Mouse (Mus musculus) MEL (cell line): ENCODE measurements around the gene Apol7a. TPM values are rescaled to one million over a fixed set of nuclear protein-coding genes. Genes with fewer than 3 reads are reported as not detected.

ENCODE experiments used
- DNase-seq: peaks from one replicate; pipeline ENCODE4 v3.0.0; 2011; ENCODE audit warnings: low read depth, low spot score
- H3K27ac ChIP-seq: 2 replicates; pipeline ENCODE4 v1.5.1; 2012; ENCODE audit warnings: low read depth, mild to moderate bottlenecking, control low read depth, low read length, moderate library complexity; ENCODE audit not compliant: control insufficient read depth
- H3K27me3 ChIP-seq, 2 experiments: fragments of 150-350 bp in 1 of 2; sonication (generic) in 1 of 2; 2 replicates each; pipeline ENCODE4 v1.6.1; 2012; ENCODE audit warnings: low read length in 2 of 2, mild to moderate bottlenecking in 2 of 2, improper control_type of control experiment in 1 of 2, moderate library complexity in 1 of 2; ENCODE audit not compliant: insufficient read depth in 2 of 2, control insufficient read depth in 1 of 2
- H3K36me3 ChIP-seq, 2 experiments: 2 replicates each; pipeline ENCODE4 v1.6.1; 2012 to 2014; ENCODE audit warnings: low read length in 2 of 2, improper control_type of control experiment in 1 of 2, inconsistent platforms in 1 of 2, mild to moderate bottlenecking in 1 of 2; ENCODE audit not compliant: insufficient read depth in 2 of 2, control insufficient read depth in 1 of 2
- H3K4me1 ChIP-seq, 2 experiments: fragments of 150-350 bp in 1 of 2; sonication (generic) in 1 of 2; 2 replicates each; pipeline ENCODE4 v1.6.1; 2012; ENCODE audit warnings: low read length in 2 of 2, improper control_type of control experiment in 1 of 2, mild to moderate bottlenecking in 1 of 2; ENCODE audit not compliant: insufficient read depth in 2 of 2, control insufficient read depth in 1 of 2
- H3K4me3 ChIP-seq, 2 experiments: fragments of 150-350 bp in 1 of 2; sonication (generic) in 1 of 2; 2 replicates each; pipeline ENCODE4 v1.5.1; 2012; ENCODE audit warnings: low read depth in 2 of 2, low read length in 2 of 2, mild to moderate bottlenecking in 2 of 2, moderate library complexity in 2 of 2, control low read depth in 1 of 2, improper control_type of control experiment in 1 of 2; ENCODE audit not compliant: control insufficient read depth in 1 of 2, insufficient read depth in 1 of 2
- H3K79me2 ChIP-seq: 2 replicates; pipeline ENCODE4 v1.6.1; 2012; ENCODE audit warnings: mild to moderate bottlenecking, low read length, moderate library complexity; ENCODE audit not compliant: control insufficient read depth, poor library complexity, insufficient read depth
- H3K9ac ChIP-seq: 2 replicates; pipeline ENCODE4 v1.6.1; 2012; ENCODE audit warnings: low read depth, mild to moderate bottlenecking, control low read depth, low read length, moderate library complexity; ENCODE audit not compliant: control insufficient read depth, poor library complexity, severe bottlenecking
- H3K9me3 ChIP-seq: fragments of 150-350 bp; sonication (generic); replicated peaks from 2 replicates; pipeline ENCODE4 v1.6.1; 2012; ENCODE audit warnings: mild to moderate bottlenecking, low read length, improper control_type of control experiment, moderate library complexity; ENCODE audit not compliant: insufficient read depth
- CHD1 ChIP-seq: IDR thresholded peaks from 2 replicates; pipeline ENCODE4 v1.6.1; 2012; ENCODE audit warnings: low read depth, mild to moderate bottlenecking, inconsistent platforms, low read length, improper control_type of control experiment
- CTCF ChIP-seq, 3 experiments: IDR thresholded peaks in 2 of 3; conservative IDR thresholded peaks in 1 of 3; 2 replicates each; pipeline ENCODE4 v1.5.1; 2011 to 2012; ENCODE audit warnings: low read length in 3 of 3, low read depth in 2 of 3, mild to moderate bottlenecking in 2 of 3, improper control_type of control experiment in 1 of 3, inconsistent platforms in 1 of 3, mixed read lengths in 1 of 3, moderate library complexity in 1 of 3; ENCODE audit not compliant: control insufficient read depth in 1 of 3, insufficient read depth in 1 of 3, poor library complexity in 1 of 3, severe bottlenecking in 1 of 3
- EP300 ChIP-seq, 2 experiments: IDR thresholded peaks; 2 replicates each; pipeline ENCODE4 v1.6.1; 2011; ENCODE audit warnings: improper control_type of control experiment in 2 of 2, low read length in 2 of 2, low read depth in 1 of 2, mild to moderate bottlenecking in 1 of 2
- GABPA ChIP-seq: IDR thresholded peaks from 2 replicates; pipeline ENCODE4 v1.6.1; 2012; ENCODE audit warnings: low read depth, mild to moderate bottlenecking, inconsistent platforms, low read length, improper control_type of control experiment, moderate library complexity
- GATA1 ChIP-seq: IDR thresholded peaks from 2 replicates; pipeline ENCODE4 v1.6.1; 2011; ENCODE audit warnings: low read depth, low read length, improper control_type of control experiment
- JUND ChIP-seq: IDR thresholded peaks from 2 replicates; pipeline ENCODE4 v1.6.1; 2011; ENCODE audit warnings: low read depth, mild to moderate bottlenecking, improper control_type of control experiment, low read length
- KAT2A ChIP-seq: conservative IDR thresholded peaks from 2 replicates; pipeline ENCODE4 v1.6.1; 2012; ENCODE audit warnings: low read depth, low read length, improper control_type of control experiment, inconsistent platforms
- MAFK ChIP-seq: IDR thresholded peaks from 2 replicates; pipeline ENCODE4 v1.6.1; 2011; ENCODE audit warnings: low read depth, mild to moderate bottlenecking, low read length, improper control_type of control experiment, borderline replicate concordance
- MAZ ChIP-seq: IDR thresholded peaks from 2 replicates; pipeline ENCODE4 v1.6.1; 2012; ENCODE audit warnings: low read depth, mild to moderate bottlenecking, inconsistent platforms, low read length, improper control_type of control experiment
- MXI1 ChIP-seq: IDR thresholded peaks from 2 replicates; pipeline ENCODE4 v1.6.1; 2011; ENCODE audit warnings: mild to moderate bottlenecking, low read depth, low read length, improper control_type of control experiment
- MYB ChIP-seq: IDR thresholded peaks from 2 replicates; pipeline ENCODE4 v1.6.1; 2011; ENCODE audit warnings: mild to moderate bottlenecking, low read depth, low read length, improper control_type of control experiment
- MYC ChIP-seq: IDR thresholded peaks from 2 replicates; pipeline ENCODE4 v1.6.1; 2011; ENCODE audit warnings: low read depth, mild to moderate bottlenecking, low read length, improper control_type of control experiment, moderate library complexity
- POLR2A ChIP-seq, 2 experiments: IDR thresholded peaks; 2 replicates each; pipeline ENCODE4 v1.6.1; 2011 to 2012; ENCODE audit warnings: low read length in 2 of 2, mild to moderate bottlenecking in 2 of 2, control low read depth in 1 of 2, improper control_type of control experiment in 1 of 2, low read depth in 1 of 2, moderate library complexity in 1 of 2; ENCODE audit not compliant: control insufficient read depth in 1 of 2, insufficient read depth in 1 of 2, poor library complexity in 1 of 2
- POLR2AphosphoS2 ChIP-seq: IDR thresholded peaks from 2 replicates; pipeline ENCODE4 v1.6.1; 2011; ENCODE audit warnings: low read length, improper control_type of control experiment
- RAD21 ChIP-seq: IDR thresholded peaks from 2 replicates; pipeline ENCODE4 v1.6.1; 2011; ENCODE audit warnings: mild to moderate bottlenecking, low read depth, low read length, improper control_type of control experiment
- RCOR1 ChIP-seq: IDR thresholded peaks from 2 replicates; pipeline ENCODE4 v1.6.1; 2012; ENCODE audit warnings: low read depth, mild to moderate bottlenecking, inconsistent platforms, low read length, improper control_type of control experiment
- SIN3A ChIP-seq: IDR thresholded peaks from 2 replicates; pipeline ENCODE4 v1.6.1; 2012; ENCODE audit warnings: low read length, improper control_type of control experiment, inconsistent platforms
- SMC3 ChIP-seq: IDR thresholded peaks from 2 replicates; pipeline ENCODE4 v1.6.1; 2011; ENCODE audit warnings: low read depth, low read length, improper control_type of control experiment
- TAL1 ChIP-seq: IDR thresholded peaks from 2 replicates; pipeline ENCODE4 v1.6.1; 2012; ENCODE audit warnings: mild to moderate bottlenecking, inconsistent platforms, low read length, moderate library complexity, mixed read lengths
- USF2 ChIP-seq, 2 experiments: IDR thresholded peaks; 2 replicates each; pipeline ENCODE4 v1.6.1; 2011 to 2012; ENCODE audit warnings: improper control_type of control experiment in 2 of 2, low read length in 2 of 2, borderline replicate concordance in 1 of 2, inconsistent platforms in 1 of 2, low read depth in 1 of 2, mild to moderate bottlenecking in 1 of 2; ENCODE audit not compliant: insufficient read depth in 1 of 2
- ZC3H11A ChIP-seq: IDR thresholded peaks from 2 replicates; pipeline ENCODE4 v1.6.1; 2012; ENCODE audit warnings: low read depth, mild to moderate bottlenecking, inconsistent platforms, low read length, improper control_type of control experiment
- ZNF384 ChIP-seq: IDR thresholded peaks from 2 replicates; pipeline ENCODE4 v1.6.1; 2012; ENCODE audit warnings: low read depth, mild to moderate bottlenecking, inconsistent platforms, low read length, improper control_type of control experiment
- polyA plus RNA-seq, 2 experiments: library from polyadenylated mRNA; stranded (reverse) in 1 of 2; unstranded in 1 of 2; fragments of >175 nt in 1 of 2; fragments of >200 nt in 1 of 2; gene quantifications; 2 replicates each; pipeline versions ENCODE4 v1.2.1 to v1.2.4; 2012; ENCODE audit warnings: low replicate concordance in 2 of 2, low read depth in 1 of 2; ENCODE audit not compliant: insufficient read length in 2 of 2, insufficient read depth in 1 of 2, missing spikeins in 1 of 2
- total RNA-seq: library from RNA; depleted of rRNA; stranded (reverse); fragments of 300-350 nt; gene quantifications from 2 replicates; pipeline ENCODE4 v1.2.3, GENCODE M21; 2012

Gene Apol7a
- total and polyA plus RNA-seq, 3 experiments = not detected

- TF ChIP-seq CTCF (IDR thresholded peaks at IDR 0.05 in 2 of 3, conservative IDR thresholded peaks at IDR 0.05 in 1 of 3; ENCODE audit: control insufficient read depth in 1 of 3, insufficient read depth in 1 of 3, low read depth in 2 of 3, low read length in 3 of 3, poor library complexity in 1 of 3, severe bottlenecking in 1 of 3) (no peak), RCOR1 (no peak), POLR2AphosphoS2 (no peak), ZC3H11A (no peak), MYC (no peak), USF2 (IDR thresholded peaks at IDR 0.05; ENCODE audit: borderline replicate concordance in 1 of 2, insufficient read depth in 1 of 2, low read depth in 1 of 2, low read length in 2 of 2) (no peak), MXI1 (no peak), ZNF384 (no peak), MAZ (no peak), GATA1 (no peak), SMC3 (no peak), MYB (no peak), MAFK (no peak), KAT2A (no peak)
- TF ChIP-seq, all 39 proteins: peak for 0
- Histone ChIP-seq H3K4me3 (no peak overlapping the region), H3K4me1 (peaks cover 2 to 8% of the 10 kb centered on the region in 2 experiments; a peak in 3 of 4 replicates), H3K9me3 (no peaks in the 10 kb centered on the region), H3K27me3 (peaks cover 2 to 4% of the 10 kb centered on the region in 2 experiments; a peak in 2 of 4 replicates), H3K36me3 (no peaks in the 10 kb centered on the region), H3K9ac (no peak overlapping the region), H3K27ac (no peak overlapping the region), H3K79me2 (no peaks in the 10 kb centered on the region)
- DNase-seq = no peak
These were observed 46.0 kb downstream of the Apol7a start for GRCm38 (mm10) chr15:77352863-77353262.

- Histone ChIP-seq H3K4me3 (no peak overlapping the region), H3K9me3 (no peaks in the 10 kb centered on the region), H3K36me3 (no peaks in the 10 kb centered on the region), H3K9ac (no peak overlapping the region), H3K4me1 (no peaks in the 10 kb centered on the region), H3K27ac (no peak overlapping the region), H3K79me2 (no peaks in the 10 kb centered on the region), H3K27me3 (peaks cover 2 to 4% of the 10 kb centered on the region in 2 experiments; a peak in 2 of 4 replicates)
- TF ChIP-seq EP300 (IDR thresholded peaks at IDR 0.05; ENCODE audit: low read depth in 1 of 2, low read length in 2 of 2) = no peak
- no peak for TF ChIP-seq MAZ
- TF ChIP-seq GABPA = no peak
- no peak for TF ChIP-seq RAD21
- no peak for TF ChIP-seq CHD1
- TF ChIP-seq POLR2A (IDR thresholded peaks at IDR 0.05; ENCODE audit: control insufficient read depth in 1 of 2, insufficient read depth in 1 of 2, low read depth in 1 of 2, low read length in 2 of 2, poor library complexity in 1 of 2) = no peak
- no peak for TF ChIP-seq KAT2A
- TF ChIP-seq JUND = no peak
- TF ChIP-seq TAL1 = no peak
- TF ChIP-seq SIN3A = no peak
- no peak for DNase-seq
These were observed 48.8 kb downstream of the Apol7a start for GRCm38 (mm10) chr15:77350117-77350516.
